Mouse (Mus musculus): ENCODE data around the gene Kif1c. TPM values are rescaled to one million over a fixed set of nuclear protein-coding genes. Genes with fewer than 3 reads are reported as not detected.

Kif1c gene
- total and polyA plus RNA-seq, 2 experiments from 2014 or later, result 1.9 to 31.5 TPM

DNA sequence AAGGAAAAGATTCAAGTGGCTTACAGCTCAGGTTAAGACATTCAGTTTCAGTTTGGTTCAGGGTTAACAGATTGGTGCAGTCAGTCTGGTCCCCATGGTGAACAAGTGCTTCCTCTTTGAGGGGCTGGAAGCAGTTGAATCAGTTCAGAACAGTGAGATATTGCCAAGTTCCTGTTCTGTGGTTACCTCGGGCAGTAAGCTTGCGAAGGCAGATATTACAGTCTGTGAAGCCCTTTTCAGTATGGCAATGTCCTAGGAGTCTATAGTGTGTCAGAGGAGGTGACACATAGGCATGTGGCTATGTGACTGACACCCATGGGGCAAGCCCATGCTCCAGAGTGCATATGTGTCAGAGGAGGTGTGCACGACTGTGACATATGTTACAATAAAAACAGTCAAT is 20.2 kb downstream of the Kif1c start:
- no peak for TF ChIP-seq CTCF (IDR thresholded peaks at IDR 0.05; ENCODE audit: low read depth)
- Histone ChIP-seq H3K27me3 (ENCODE audit: insufficient read depth, low read length) (no peaks in the 10 kb centered on the region), H3K36me3 (ENCODE audit: insufficient read depth, low read length) (peaks cover 58% of the 10 kb centered on the region), H3K9ac (replicated peaks; ENCODE audit: low read length) (no peak overlapping the region), H3K4me3 (ENCODE audit: low read length) (no peak overlapping the region), H3K4me1 (ENCODE audit: insufficient read depth, low read length) (no peaks in the 10 kb centered on the region), H3K4me2 (ENCODE audit: low read depth, low read length) (no peak overlapping the region), H3K9me3 (ENCODE audit: low read length) (no peaks in the 10 kb centered on the region), H3K27ac (no peak overlapping the region)
- 92% methylated on average over 3 of the region's 3 CpGs for WGBS
- no peak for DNase-seq (ENCODE audit: low spot score)
- ATAC-seq, result no peak

GRCm38 (mm10) chr11:70721072-70721471 is 20.7 kb downstream of the Kif1c start:
- Histone ChIP-seq H3K4me2 (ENCODE audit: low read depth, low read length) (no peak overlapping the region), H3K4me3 (ENCODE audit: low read length) (no peak overlapping the region), H3K4me1 (ENCODE audit: insufficient read depth, low read length) (no peaks in the 10 kb centered on the region), H3K27me3 (ENCODE audit: insufficient read depth, low read length) (no peaks in the 10 kb centered on the region), H3K9ac (replicated peaks; ENCODE audit: low read length) (no peak overlapping the region), H3K9me3 (ENCODE audit: low read length) (no peaks in the 10 kb centered on the region), H3K36me3 (ENCODE audit: insufficient read depth, low read length) (peaks cover 63% of the 10 kb centered on the region), H3K27ac (no peak overlapping the region)
- no peak for TF ChIP-seq CTCF (IDR thresholded peaks at IDR 0.05; ENCODE audit: low read depth)
- no peak for ATAC-seq
- 92% methylated on average over 3 of the region's 3 CpGs for WGBS
- no peak for DNase-seq (ENCODE audit: low spot score)

GRCm38 (mm10) chr11:70724706-70725105 is 24.4 kb downstream of the Kif1c start:
- ATAC-seq, result no peak
- H3K9ac ChIP-seq (replicated peaks; ENCODE audit: low read length), result no peak overlapping the region
- H3K27ac ChIP-seq, result no peak overlapping the region

DNA sequence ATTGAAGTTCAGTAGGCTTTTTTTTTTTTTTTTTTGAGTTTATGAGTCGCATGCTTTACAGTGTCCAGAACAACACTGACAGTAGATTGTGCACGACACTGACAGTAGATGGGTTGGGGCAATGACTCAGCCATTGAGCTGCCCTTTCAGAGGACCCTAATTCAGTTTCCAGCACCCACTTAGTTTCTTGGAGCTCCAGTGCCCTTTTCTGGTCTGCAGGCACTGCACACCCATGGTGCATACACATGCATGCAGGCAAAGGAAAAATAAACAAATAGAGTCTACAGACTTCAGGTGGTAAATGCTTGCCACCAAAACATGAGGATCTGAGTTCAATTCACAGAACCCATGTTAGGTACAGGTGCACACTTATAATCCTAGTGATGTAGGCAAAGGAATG is 26.2 kb downstream of the Kif1c start:
- no peak overlapping the region for H3K4me3 ChIP-seq (ENCODE audit: low read length)
- no peak overlapping the region for H3K4me2 ChIP-seq (ENCODE audit: low read depth, low read length)
- H3K9ac ChIP-seq (replicated peaks; ENCODE audit: low read length), result no peak overlapping the region
- ATAC-seq (no peak), DNase-seq (ENCODE audit: low spot score) (no peak)
- H3K9me3 ChIP-seq (ENCODE audit: low read length), result no peaks in the 10 kb centered on the region
- H3K27me3 ChIP-seq (ENCODE audit: insufficient read depth, low read length), result no peaks in the 10 kb centered on the region
- 97% methylated on average over 2 of the region's 2 CpGs for WGBS
- no peak for TF ChIP-seq CTCF (IDR thresholded peaks at IDR 0.05; ENCODE audit: low read depth)
- no peak overlapping the region for H3K27ac ChIP-seq
- peaks cover 49% of the 10 kb centered on the region for H3K36me3 ChIP-seq (ENCODE audit: insufficient read depth, low read length)
- no peaks in the 10 kb centered on the region for H3K4me1 ChIP-seq (ENCODE audit: insufficient read depth, low read length)

More at GRCm38 (mm10) chr11:70724706-70725105, 24.4 kb downstream of the Kif1c start:
- no peak overlapping the region for H3K4me2 ChIP-seq (ENCODE audit: low read depth, low read length)
- H3K27me3 ChIP-seq (ENCODE audit: insufficient read depth, low read length), result no peaks in the 10 kb centered on the region
- 95% methylated on average over 9 of the region's 9 CpGs for WGBS
- H3K4me3 ChIP-seq (ENCODE audit: low read length), result no peak overlapping the region
- no peak for TF ChIP-seq CTCF (IDR thresholded peaks at IDR 0.05; ENCODE audit: low read depth)
- no peaks in the 10 kb centered on the region for H3K4me1 ChIP-seq (ENCODE audit: insufficient read depth, low read length)
- no peaks in the 10 kb centered on the region for H3K9me3 ChIP-seq (ENCODE audit: low read length)
- peaks cover 60% of the 10 kb centered on the region for H3K36me3 ChIP-seq (ENCODE audit: insufficient read depth, low read length)
- DNase-seq (ENCODE audit: low spot score), result no peak

DNA sequence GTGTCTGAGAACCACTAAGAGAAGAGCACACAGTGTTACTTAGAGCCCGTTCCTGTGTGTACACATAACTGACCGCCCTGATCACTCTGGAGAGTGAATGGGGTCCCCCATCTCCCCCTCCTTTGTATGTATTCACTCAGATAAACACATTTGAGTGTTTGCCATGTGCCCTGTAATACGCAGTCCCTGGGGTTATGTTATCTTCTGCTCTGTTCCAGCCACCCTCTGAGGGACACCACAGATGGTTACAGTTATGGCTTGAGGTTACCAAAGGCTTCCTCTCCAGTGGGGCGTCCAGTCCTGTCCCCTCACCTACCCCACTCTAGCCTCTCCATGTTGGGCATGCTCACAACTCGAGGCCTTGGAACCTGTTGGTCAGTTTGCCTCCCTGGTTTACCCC is 27.0 kb downstream of the Kif1c start:
- no peak for ATAC-seq
- H3K4me1 ChIP-seq (ENCODE audit: insufficient read depth, low read length), result no peaks in the 10 kb centered on the region
- 90% methylated on average over 5 of the region's 5 CpGs for WGBS
- no peak overlapping the region for H3K4me2 ChIP-seq (ENCODE audit: low read depth, low read length)
- peaks cover 49% of the 10 kb centered on the region for H3K36me3 ChIP-seq (ENCODE audit: insufficient read depth, low read length)
- no peak overlapping the region for H3K9ac ChIP-seq (replicated peaks; ENCODE audit: low read length)
- no peaks in the 10 kb centered on the region for H3K27me3 ChIP-seq (ENCODE audit: insufficient read depth, low read length)
- DNase-seq (ENCODE audit: low spot score), result no peak
- no peak overlapping the region for H3K4me3 ChIP-seq (ENCODE audit: low read length)
- no peaks in the 10 kb centered on the region for H3K9me3 ChIP-seq (ENCODE audit: low read length)
- no peak overlapping the region for H3K27ac ChIP-seq
- no peak for TF ChIP-seq CTCF (IDR thresholded peaks at IDR 0.05; ENCODE audit: low read depth)

GRCm38 (mm10) chr11:70730427-70731038 is 30.2 kb downstream of the Kif1c start:
- no peak for TF ChIP-seq CTCF (IDR thresholded peaks at IDR 0.05; ENCODE audit: low read depth)
- 81% methylated on average over 9 of the region's 9 CpGs for WGBS
- Histone ChIP-seq H3K36me3 (ENCODE audit: insufficient read depth, low read length) (peaks cover 28% of the 10 kb centered on the region), H3K27me3 (ENCODE audit: insufficient read depth, low read length) (no peaks in the 10 kb centered on the region), H3K4me1 (ENCODE audit: insufficient read depth, low read length) (no peaks in the 10 kb centered on the region), H3K4me3 (ENCODE audit: low read length) (no peak overlapping the region), H3K9me3 (ENCODE audit: low read length) (no peaks in the 10 kb centered on the region), H3K9ac (replicated peaks; ENCODE audit: low read length) (no peak overlapping the region), H3K27ac (peak overlapping the region; percentile 64), H3K4me2 (ENCODE audit: low read depth, low read length) (no peak overlapping the region)
- no peak for DNase-seq (ENCODE audit: low spot score)
- ATAC-seq, result 0 out of 2 replicates have a peak, but pooled peaks have one; percentile 31

DNA sequence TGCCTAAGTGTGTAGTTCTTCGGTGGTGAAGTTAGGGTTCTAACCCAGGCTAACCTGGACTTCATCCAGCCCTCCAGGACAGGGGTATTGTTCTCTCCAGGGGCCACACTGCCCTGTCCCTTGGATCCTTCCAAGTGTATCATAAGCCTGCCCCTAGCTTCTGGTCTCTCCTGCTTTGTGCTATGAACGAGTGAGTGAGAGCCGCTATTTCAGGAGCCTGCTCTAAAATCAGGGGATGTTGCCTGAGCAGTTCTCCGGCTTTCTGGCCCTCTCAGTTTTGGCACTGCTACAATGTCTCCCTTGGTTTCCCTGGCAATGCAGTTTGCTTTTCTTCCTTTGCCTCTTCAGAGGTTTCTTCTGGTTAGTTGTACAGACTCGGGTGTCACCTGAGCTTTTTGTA is 30.8 kb downstream of the Kif1c start:
- H3K27me3 ChIP-seq (ENCODE audit: insufficient read depth, low read length), result no peaks in the 10 kb centered on the region
- peak overlapping the region; percentile 64 for H3K27ac ChIP-seq
- H3K4me3 ChIP-seq (ENCODE audit: low read length), result no peak overlapping the region
- no peak overlapping the region for H3K4me2 ChIP-seq (ENCODE audit: low read depth, low read length)
- 36% methylated on average over 5 of the region's 5 CpGs for WGBS
- TF ChIP-seq CTCF (IDR thresholded peaks at IDR 0.05; ENCODE audit: low read depth), result no peak
- H3K4me1 ChIP-seq (ENCODE audit: insufficient read depth, low read length), result no peaks in the 10 kb centered on the region
- ATAC-seq, result peak; percentile 71; the same call in 1 of the 2 replicates
- no peaks in the 10 kb centered on the region for H3K9me3 ChIP-seq (ENCODE audit: low read length)
- peaks cover 21% of the 10 kb centered on the region for H3K36me3 ChIP-seq (ENCODE audit: insufficient read depth, low read length)
- H3K9ac ChIP-seq (replicated peaks; ENCODE audit: low read length), result no peak overlapping the region
- peak; percentile 59 for DNase-seq (ENCODE audit: low spot score)

Data from hindbrain, postnatal 0 days (tissue).